Mouse (Mus musculus): ENCODE data around the gene Gm13199. TPM values are rescaled to one million over a fixed set of nuclear protein-coding genes. Genes with fewer than 3 reads are reported as not detected.

Gm13199 gene
- total and polyA plus RNA-seq, 3 experiments, result not detected

- Histone ChIP-seq H3K79me2 (replicated peaks; ENCODE audit: control insufficient read depth, insufficient read depth, low read length) (peaks cover 9% of the 10 kb centered on the region), H3K27me3 (ENCODE audit: control insufficient read depth, insufficient read depth, low read length) (no peaks in the 10 kb centered on the region), H3K27ac (no peak overlapping the region), H3K9ac (ENCODE audit: low read depth, low read length) (no peak overlapping the region), H3K4me3 (no peak overlapping the region), H3K4me1 (ENCODE audit: control insufficient read depth, insufficient read depth, low read length) (no peaks in the 10 kb centered on the region), H3K36me3 (ENCODE audit: control insufficient read depth, insufficient read depth, low read length) (no peaks in the 10 kb centered on the region)
- intact Hi-C loops (cut with DNase I), result no loop called here
- DNase-seq, result no peak
- 87% methylated on average over 11 of the region's 11 CpGs for WGBS
- TF ChIP-seq POLR2A (IDR thresholded peaks at IDR 0.05; ENCODE audit: insufficient read depth, low read depth, low read length) (no peak), CTCF (IDR thresholded peaks at IDR 0.05) (no peak), EP300 (IDR thresholded peaks at IDR 0.05; ENCODE audit: insufficient read depth, low read depth, low read length) (no peak)
Observed at GRCm38 (mm10) chr2:5840815-5841214, 21.9 kb downstream of the Gm13199 start.

GRCm38 (mm10) chr2:5825265-5825913 is 37.3 kb downstream of the Gm13199 start:
- H3K79me2 ChIP-seq (replicated peaks; ENCODE audit: control insufficient read depth, insufficient read depth, low read length), result no peaks in the 10 kb centered on the region
- WGBS, result 92% methylated on average over 5 of the region's 5 CpGs
- no peaks in the 10 kb centered on the region; the same call in 1 of the 2 replicates for H3K36me3 ChIP-seq (ENCODE audit: control insufficient read depth, insufficient read depth, low read length)
- no peak overlapping the region for H3K4me3 ChIP-seq
- H3K9ac ChIP-seq (ENCODE audit: low read depth, low read length), result no peak overlapping the region
- H3K27ac ChIP-seq, result no peak overlapping the region
- TF ChIP-seq CTCF (IDR thresholded peaks at IDR 0.05) (no peak), POLR2A (IDR thresholded peaks at IDR 0.05; ENCODE audit: insufficient read depth, low read depth, low read length) (no peak), EP300 (IDR thresholded peaks at IDR 0.05; ENCODE audit: insufficient read depth, low read depth, low read length) (no peak)
- no peak for DNase-seq
- H3K27me3 ChIP-seq (ENCODE audit: control insufficient read depth, insufficient read depth, low read length), result no peaks in the 10 kb centered on the region
- no peaks in the 10 kb centered on the region; the same call in 1 of the 2 replicates for H3K4me1 ChIP-seq (ENCODE audit: control insufficient read depth, insufficient read depth, low read length)
- intact Hi-C loops (cut with DNase I), result no loop called here

- Histone ChIP-seq H3K9ac (ENCODE audit: low read depth, low read length) (no peak overlapping the region), H3K27ac (no peak overlapping the region), H3K4me3 (no peak overlapping the region), H3K4me1 (ENCODE audit: control insufficient read depth, insufficient read depth, low read length) (no peaks in the 10 kb centered on the region; the same call in 1 of the 2 replicates), H3K27me3 (ENCODE audit: control insufficient read depth, insufficient read depth, low read length) (no peaks in the 10 kb centered on the region), H3K79me2 (replicated peaks; ENCODE audit: control insufficient read depth, insufficient read depth, low read length) (no peaks in the 10 kb centered on the region), H3K36me3 (ENCODE audit: control insufficient read depth, insufficient read depth, low read length) (no peaks in the 10 kb centered on the region; the same call in 1 of the 2 replicates)
- no peak for DNase-seq
- intact Hi-C loops (cut with DNase I), result no loop called here
- 59% methylated on average over 5 of the region's 5 CpGs for WGBS
- TF ChIP-seq POLR2A (IDR thresholded peaks at IDR 0.05; ENCODE audit: insufficient read depth, low read depth, low read length) (no peak), EP300 (IDR thresholded peaks at IDR 0.05; ENCODE audit: insufficient read depth, low read depth, low read length) (no peak), CTCF (IDR thresholded peaks at IDR 0.05) (no peak)
Observed at GRCm38 (mm10) chr2:5824685-5825084, 38.0 kb downstream of the Gm13199 start.

- Histone ChIP-seq H3K79me2 (replicated peaks; ENCODE audit: control insufficient read depth, insufficient read depth, low read length) (no peaks in the 10 kb centered on the region), H3K27ac (no peak overlapping the region), H3K4me1 (ENCODE audit: control insufficient read depth, insufficient read depth, low read length) (no peaks in the 10 kb centered on the region; the same call in 1 of the 2 replicates), H3K27me3 (ENCODE audit: control insufficient read depth, insufficient read depth, low read length) (no peaks in the 10 kb centered on the region), H3K9ac (ENCODE audit: low read depth, low read length) (no peak overlapping the region), H3K36me3 (ENCODE audit: control insufficient read depth, insufficient read depth, low read length) (no peaks in the 10 kb centered on the region; the same call in 1 of the 2 replicates), H3K4me3 (no peak overlapping the region)
- TF ChIP-seq CTCF (IDR thresholded peaks at IDR 0.05) (peak; percentile 57), EP300 (IDR thresholded peaks at IDR 0.05; ENCODE audit: insufficient read depth, low read depth, low read length) (no peak), POLR2A (IDR thresholded peaks at IDR 0.05; ENCODE audit: insufficient read depth, low read depth, low read length) (no peak)
- no peak for DNase-seq
- intact Hi-C loops (cut with DNase I), result no loop called here
- 29% methylated on average over 1 of the region's 1 CpGs for WGBS
Observed at GRCm38 (mm10) chr2:5824213-5824612, 38.5 kb downstream of the Gm13199 start.

GRCm38 (mm10) chr2:5822449-5822848 is 40.3 kb downstream of the Gm13199 start:
- Histone ChIP-seq H3K36me3 (ENCODE audit: control insufficient read depth, insufficient read depth, low read length) (no peaks in the 10 kb centered on the region; the same call in 1 of the 2 replicates), H3K4me3 (no peak overlapping the region), H3K27ac (no peak overlapping the region), H3K4me1 (ENCODE audit: control insufficient read depth, insufficient read depth, low read length) (no peaks in the 10 kb centered on the region; the same call in 1 of the 2 replicates), H3K79me2 (replicated peaks; ENCODE audit: control insufficient read depth, insufficient read depth, low read length) (no peaks in the 10 kb centered on the region), H3K27me3 (ENCODE audit: control insufficient read depth, insufficient read depth, low read length) (no peaks in the 10 kb centered on the region), H3K9ac (ENCODE audit: low read depth, low read length) (no peak overlapping the region)
- intact Hi-C loops (cut with DNase I), result no loop called here
- TF ChIP-seq EP300 (IDR thresholded peaks at IDR 0.05; ENCODE audit: insufficient read depth, low read depth, low read length) (no peak), POLR2A (IDR thresholded peaks at IDR 0.05; ENCODE audit: insufficient read depth, low read depth, low read length) (no peak), CTCF (IDR thresholded peaks at IDR 0.05) (no peak)
- no peak for DNase-seq
- WGBS, result 90% methylated on average over 6 of the region's 6 CpGs

- 89% methylated on average over 10 of the region's 10 CpGs for WGBS
- H3K9ac ChIP-seq (ENCODE audit: low read depth, low read length), result no peak overlapping the region
- DNase-seq, result no peak
- intact Hi-C loops (cut with DNase I), result no loop called here
- TF ChIP-seq CTCF (IDR thresholded peaks at IDR 0.05) (no peak), EP300 (IDR thresholded peaks at IDR 0.05; ENCODE audit: insufficient read depth, low read depth, low read length) (no peak), POLR2A (IDR thresholded peaks at IDR 0.05; ENCODE audit: insufficient read depth, low read depth, low read length) (no peak)
- H3K36me3 ChIP-seq (ENCODE audit: control insufficient read depth, insufficient read depth, low read length), result no peaks in the 10 kb centered on the region; the same call in 1 of the 2 replicates
- H3K4me1 ChIP-seq (ENCODE audit: control insufficient read depth, insufficient read depth, low read length), result no peaks in the 10 kb centered on the region; the same call in 1 of the 2 replicates
- H3K79me2 ChIP-seq (replicated peaks; ENCODE audit: control insufficient read depth, insufficient read depth, low read length), result no peaks in the 10 kb centered on the region
- H3K27ac ChIP-seq, result no peak overlapping the region
- no peaks in the 10 kb centered on the region for H3K27me3 ChIP-seq (ENCODE audit: control insufficient read depth, insufficient read depth, low read length)
- no peak overlapping the region for H3K4me3 ChIP-seq
Observed at GRCm38 (mm10) chr2:5821264-5821663, 41.5 kb downstream of the Gm13199 start.

Other genes starting within 250 kb of the Gm13199 start
- gene Camk1d, start 148.4 kb downstream of the Gm13199 start, total RNA-seq (2021), result 1 to 10 TPM; 4.3 to 4.9 TPM
- 2.5 and 3.3 TPM in 2 replicates for gene Camk1d, start 148.4 kb downstream of the Gm13199 start, polyA plus RNA-seq (2012; rRNA removed)
- 10 to 100 TPM; 12.4 to 12.8 TPM for gene Nudt5, start 17.9 kb downstream of the Gm13199 start, total RNA-seq (2021)
- 4.3 and 7.5 TPM in 2 replicates for gene Nudt5, start 17.9 kb downstream of the Gm13199 start, polyA plus RNA-seq (2012; rRNA removed)
- gene Cdc123, start 17.8 kb downstream of the Gm13199 start, total RNA-seq (2021), result 10 to 100 TPM; 79.3 to 86.8 TPM
- 48.2 and 74.2 TPM in 2 replicates for gene Cdc123, start 17.8 kb downstream of the Gm13199 start, polyA plus RNA-seq (2012; rRNA removed)
- 10 to 100 TPM; 12.1 to 12.7 TPM for gene Sec61a2, start 32.5 kb upstream of the Gm13199 start, total RNA-seq (2021)
- 18.4 and 39.4 TPM in 2 replicates for gene Sec61a2, start 32.5 kb upstream of the Gm13199 start, polyA plus RNA-seq (2012; rRNA removed)
- 1 to 10 TPM; 4.5 to 6.8 TPM for gene Dhtkd1, start 79.9 kb upstream of the Gm13199 start, total RNA-seq (2021)
- gene Dhtkd1, start 79.9 kb upstream of the Gm13199 start, polyA plus RNA-seq (2012; rRNA removed), result 3.6 and 11.7 TPM in 2 replicates
- 10 to 100 TPM; 16.2 to 16.7 TPM for gene Upf2, start 88.5 kb upstream of the Gm13199 start, total RNA-seq (2021)
- gene Upf2, start 88.5 kb upstream of the Gm13199 start, polyA plus RNA-seq (2012; rRNA removed), result 2.9 and 5.0 TPM in 2 replicates